Mouse (Mus musculus) heart, postnatal 0 days (tissue): ENCODE measurements around the gene Bbx. TPM values are rescaled to one million over a fixed set of nuclear protein-coding genes. Genes with fewer than 3 reads are reported as not detected.
A peak's percentile ranks its signal among the peaks of the same experiment; 100 is the strongest.

ENCODE experiments used
- ATAC-seq: fragments of 200-750 bp; cut with Nextera tagmentation; 2 replicates; pipeline ENCODE4 v1.8.0; 2017; ENCODE audit warnings: low read depth, moderate number of reproducible peaks, moderate library complexity; ENCODE audit not compliant: insufficient read depth
- DNase-seq: peaks from one replicate; pipeline ENCODE4 v3.0.0-alpha.2; 2016; ENCODE audit warnings: low spot score
- H3K27ac ChIP-seq: fragments of 300-500 bp; sonication (generic); 2 replicates; pipeline ENCODE4 v1.5.1; 2014; ENCODE audit warnings: low read depth, mild to moderate bottlenecking
- H3K27me3 ChIP-seq: fragments of 300-500 bp; sonication (generic); 2 replicates; pipeline ENCODE4 v1.6.1; 2014; ENCODE audit warnings: low read length, mixed read lengths; ENCODE audit not compliant: control insufficient read depth, insufficient read depth
- H3K36me3 ChIP-seq: fragments of 300-500 bp; sonication (generic); replicated peaks from 2 replicates; pipeline ENCODE4 v1.6.1; 2014; ENCODE audit warnings: low read length, mixed read lengths; ENCODE audit not compliant: control insufficient read depth, insufficient read depth
- H3K4me1 ChIP-seq: fragments of 300-500 bp; sonication (generic); 2 replicates; pipeline ENCODE4 v1.6.1; 2014; ENCODE audit warnings: antibody characterized with exemption; ENCODE audit not compliant: control insufficient read depth, insufficient read depth
- H3K4me2 ChIP-seq: fragments of 300-500 bp; sonication (generic); 2 replicates; pipeline ENCODE4 v1.6.1; 2014; ENCODE audit warnings: low read depth, mild to moderate bottlenecking, low read length, moderate library complexity
- H3K4me3 ChIP-seq: fragments of 300-500 bp; sonication (generic); 2 replicates; pipeline ENCODE4 v1.5.1; 2014; ENCODE audit warnings: low read depth, low read length
- H3K9ac ChIP-seq: fragments of 300-500 bp; sonication (generic); replicated peaks from 2 replicates; pipeline ENCODE4 v1.6.1; 2014; ENCODE audit warnings: low read depth, low read length, mixed read lengths
- H3K9me3 ChIP-seq: fragments of 300-500 bp; sonication (generic); replicated peaks from 2 replicates; pipeline ENCODE4 v1.6.1; 2016; ENCODE audit warnings: low read length; ENCODE audit not compliant: control insufficient read depth
- CTCF ChIP-seq: IDR thresholded peaks from 2 replicates; pipeline ENCODE4 v1.5.1; 2016; ENCODE audit warnings: antibody characterized with exemption, control low read depth, low read depth
- EP300 ChIP-seq: IDR thresholded peaks from 2 replicates; pipeline ENCODE4 v1.6.1; 2016; ENCODE audit warnings: antibody characterized with exemption, low read depth
- WGBS: fragments of 180-500 bp; shearing (Covaris S2); extraction: QIAGEN DNeasy Blood & Tissue Kit; methylation state at CpG from one replicate; pipeline ENCODE4 v1.1.7; 2014; 5-methylcytosine and 5-hydroxymethylcytosine counted together
- polyA plus RNA-seq: library from polyadenylated mRNA; unstranded; fragments of >200 nt; fragmentation: Nextera tagmentation; extraction: Ambion mirVana; gene quantifications from 2 replicates; pipeline ENCODE4 v1.2.1, GENCODE M21; 2015
- total RNA-seq: library from RNA; depleted of rRNA; stranded (reverse); fragments of >200 nt; gene quantifications from 2 replicates; pipeline ENCODE4 v1.2.3, GENCODE M21; 2014; ENCODE audit warnings: low replicate concordance

The Bbx gene
- total and polyA plus RNA-seq, 2 experiments from 2014 or later, result 17.4 to 20.3 TPM

DNA sequence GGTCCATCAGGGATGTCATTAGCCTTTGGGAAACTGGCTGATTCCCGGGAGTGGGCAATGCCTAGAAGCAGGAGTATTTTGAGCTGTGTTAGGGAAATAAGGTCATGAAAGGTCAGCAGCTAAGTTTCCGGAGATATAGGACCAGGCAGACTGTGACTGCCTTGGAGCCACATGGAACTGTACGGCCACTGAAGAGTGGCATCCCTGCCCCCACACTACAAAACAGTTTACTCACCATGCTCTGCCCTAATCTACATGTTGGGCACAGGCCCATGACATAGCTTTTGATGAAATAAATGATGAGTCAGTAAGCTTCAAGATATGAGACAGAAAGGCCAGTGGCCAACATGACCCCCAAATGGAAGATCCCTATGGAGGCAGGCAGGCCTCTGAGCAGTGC, 60.7 kb downstream of the Bbx start:
- H3K27ac ChIP-seq, result no peak overlapping the region

DNA sequence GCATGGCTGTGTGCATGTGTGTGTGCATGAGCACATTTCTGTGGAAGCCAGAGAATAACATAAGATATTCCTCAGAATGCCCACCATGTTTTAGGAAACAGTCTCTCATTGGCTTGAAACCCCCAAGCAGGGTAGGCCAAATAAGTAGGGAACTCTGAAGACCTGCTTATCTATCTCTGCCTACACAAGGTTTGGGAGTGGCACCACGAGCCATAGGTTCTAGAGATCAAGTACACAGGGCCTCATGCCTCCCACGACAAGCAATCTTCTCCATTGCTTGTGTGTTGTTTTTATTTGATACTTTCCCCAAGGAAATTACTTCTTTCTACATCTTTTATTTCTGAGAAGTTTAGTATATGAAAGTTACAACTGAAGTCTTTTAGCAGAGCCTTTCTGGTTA, 61.8 kb downstream of the Bbx start:
- H3K4me1 ChIP-seq, result peaks cover 7% of the 10 kb centered on the region; the same call in 1 of the 2 replicates
- H3K9me3 ChIP-seq, result no peaks in the 10 kb centered on the region; the same call in 1 of the 2 replicates
- DNase-seq (no peak), ATAC-seq (no peak)
- H3K9ac ChIP-seq, result no peak overlapping the region
- no peaks in the 10 kb centered on the region for H3K27me3 ChIP-seq
- H3K4me2 ChIP-seq, result no peak overlapping the region
- H3K27ac ChIP-seq, result no peak overlapping the region
- TF ChIP-seq EP300 (no peak), CTCF (no peak)
- no peaks in the 10 kb centered on the region for H3K36me3 ChIP-seq
- no peak overlapping the region for H3K4me3 ChIP-seq
- WGBS, result 58% methylated on average over 2 of the region's 2 CpGs

More for the DNA sequence above, 60.7 kb downstream of the Bbx start:
- Histone ChIP-seq H3K9me3 (no peaks in the 10 kb centered on the region; the same call in 1 of the 2 replicates), H3K9ac (no peak overlapping the region), H3K27me3 (no peaks in the 10 kb centered on the region), H3K4me2 (no peak overlapping the region), H3K4me1 (peaks cover 7% of the 10 kb centered on the region; the same call in 1 of the 2 replicates), H3K36me3 (no peaks in the 10 kb centered on the region), H3K4me3 (no peak overlapping the region)
- 39% methylated on average over 3 of the region's 3 CpGs for WGBS
- no peak for TF ChIP-seq EP300
- no peak for TF ChIP-seq CTCF
- DNase-seq (no peak), ATAC-seq (no peak)

DNA sequence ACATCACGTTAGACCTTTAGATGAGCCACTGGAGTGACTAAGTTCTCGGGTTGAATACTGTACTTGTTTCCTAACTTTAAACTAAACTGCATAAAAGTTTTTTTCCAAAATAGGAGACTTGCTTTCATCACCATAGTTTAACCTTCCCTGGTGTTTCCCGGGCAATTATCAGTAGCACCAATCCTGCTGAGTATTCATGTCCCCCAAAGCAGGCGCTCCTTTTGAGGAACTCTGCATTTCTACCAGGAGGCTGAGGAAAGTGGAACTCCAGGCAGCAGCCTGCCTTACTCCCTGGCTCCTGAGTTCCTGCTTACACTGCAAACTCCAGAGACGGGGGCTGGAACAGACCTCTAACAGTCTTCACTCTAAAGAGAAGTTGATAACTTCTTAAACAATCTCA, 65.6 kb downstream of the Bbx start:
- H3K36me3 ChIP-seq, result no peaks in the 10 kb centered on the region
- ATAC-seq (no peak), DNase-seq (no peak)
- peaks cover 18% of the 10 kb centered on the region for H3K4me1 ChIP-seq
- peak overlapping the region; percentile 20; the same call in 1 of the 2 replicates for H3K4me2 ChIP-seq
- H3K27me3 ChIP-seq, result no peaks in the 10 kb centered on the region
- peak overlapping the region; percentile 0; the same call in 1 of the 2 replicates for H3K27ac ChIP-seq
- 33% methylated on average over 5 of the region's 5 CpGs for WGBS
- no peak overlapping the region for H3K4me3 ChIP-seq
- H3K9ac ChIP-seq, result no peak overlapping the region
- TF ChIP-seq CTCF (no peak), EP300 (no peak)
- H3K9me3 ChIP-seq, result no peaks in the 10 kb centered on the region

DNA sequence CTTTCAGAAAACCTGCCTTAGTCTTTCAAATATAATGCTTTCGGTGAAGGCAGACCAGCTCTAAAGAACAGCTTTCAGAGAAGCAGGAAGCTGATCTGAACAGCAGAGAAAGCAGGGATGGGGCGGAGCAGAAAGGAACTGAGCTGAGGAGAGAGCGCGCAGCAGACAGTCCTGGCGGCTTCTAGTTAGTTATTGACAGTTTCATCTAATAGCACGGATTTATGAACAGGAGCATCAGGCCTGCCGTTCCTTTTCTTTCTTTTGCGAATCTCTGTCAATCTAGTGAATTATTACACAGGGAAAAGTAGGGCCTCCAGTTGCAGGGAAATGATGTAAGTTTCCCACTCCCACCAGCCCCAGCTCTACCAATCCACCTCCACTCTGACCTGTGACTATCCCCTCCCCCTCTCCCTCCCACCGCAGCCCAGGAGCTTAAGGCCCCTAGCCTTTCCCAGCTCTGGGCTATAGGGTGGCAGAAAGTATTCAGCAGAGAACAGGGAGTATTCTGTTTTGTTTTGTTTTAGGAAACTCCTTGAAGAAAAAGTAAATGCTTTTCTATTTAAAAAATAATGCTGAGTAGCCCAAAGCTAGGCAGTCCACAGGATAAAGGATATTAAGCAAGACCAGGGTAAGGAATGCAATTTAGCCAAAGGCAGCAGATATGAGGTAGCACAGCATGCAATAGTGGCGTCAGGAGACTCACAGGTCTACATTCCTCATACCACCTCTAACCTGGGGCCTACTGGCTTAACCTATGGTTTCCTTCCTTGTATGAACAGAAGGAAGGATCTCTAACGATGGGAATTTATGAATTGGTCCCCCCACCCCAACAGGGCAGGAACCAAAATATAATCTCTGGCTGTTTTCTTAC, 67.8 kb downstream of the Bbx start:
- Histone ChIP-seq H3K9me3 (no peaks in the 10 kb centered on the region), H3K36me3 (no peaks in the 10 kb centered on the region), H3K4me2 (peak overlapping the region; percentile 64), H3K27ac (peak overlapping the region; percentile 82), H3K27me3 (no peaks in the 10 kb centered on the region), H3K4me3 (peak overlapping the region; percentile 57), H3K9ac (peak overlapping the region; percentile 58), H3K4me1 (peaks cover 18% of the 10 kb centered on the region)
- peak; percentile 61 for DNase-seq
- no peak for TF ChIP-seq CTCF
- no peak for TF ChIP-seq EP300
- WGBS, result 12% methylated on average over 11 of the region's 11 CpGs
- ATAC-seq, result peak; percentile 89

DNA sequence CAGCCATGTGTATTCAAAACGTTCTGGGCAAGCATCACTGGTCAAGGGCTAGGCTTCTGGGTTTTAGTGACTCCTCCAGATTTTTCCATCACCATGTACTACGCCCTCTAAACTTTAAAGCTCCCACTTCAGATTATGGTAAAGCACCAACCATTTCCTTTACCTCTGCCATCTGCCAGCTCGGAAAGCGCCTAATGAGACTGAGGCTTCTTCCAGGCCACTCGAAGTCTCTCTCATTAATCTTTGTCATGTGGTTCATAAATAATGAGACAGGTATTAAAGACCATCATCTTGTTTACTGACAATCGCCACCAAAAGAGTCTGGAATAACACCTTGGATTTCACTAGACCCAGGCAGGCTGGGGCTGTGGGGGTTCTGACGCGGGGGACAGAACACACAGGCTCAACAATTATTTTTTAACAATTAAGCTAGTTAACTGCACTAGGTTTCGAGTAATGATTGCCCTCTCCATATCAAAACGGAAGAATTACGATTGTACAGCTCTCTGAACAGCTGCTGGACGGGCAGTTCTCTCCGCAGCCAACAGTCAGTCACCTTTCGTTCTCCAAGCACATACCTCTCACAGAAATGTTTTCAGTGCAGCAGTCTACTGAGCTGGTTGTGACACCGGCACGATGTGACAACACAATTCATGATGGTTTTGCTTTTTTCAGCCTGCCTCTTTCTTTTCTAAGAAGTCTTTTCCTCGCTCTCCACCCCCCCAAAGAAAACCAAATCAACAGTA, 68.6 kb downstream of the Bbx start:
- H3K9me3 ChIP-seq, result no peaks in the 10 kb centered on the region
- H3K27me3 ChIP-seq, result no peaks in the 10 kb centered on the region
- WGBS, result 33% methylated on average over 17 of the region's 17 CpGs
- H3K4me1 ChIP-seq, result peaks cover 18% of the 10 kb centered on the region
- ATAC-seq (peak; percentile 70; the same call in 1 of the 2 replicates), DNase-seq (no peak)
- no peak for TF ChIP-seq CTCF
- TF ChIP-seq EP300, result no peak
- H3K9ac ChIP-seq, result peak overlapping the region; percentile 58
- H3K4me2 ChIP-seq, result peak overlapping the region; percentile 64
- H3K27ac ChIP-seq, result peak overlapping the region; percentile 82
- no peaks in the 10 kb centered on the region for H3K36me3 ChIP-seq
- peak overlapping the region; percentile 57 for H3K4me3 ChIP-seq
